ENCODE assay signal across 19 mouse cellular contexts in genomic region chr9:59125886-59126285, GRCm38 (mm10).
DNase-seq lines count a peak whose midpoint lies in the region; ATAC-seq and TF ChIP-seq lines count a peak whose summit lies in the region.
"Had no signal": no experiment of that assay in that cellular context is flagged by ENCODE, and none has a peak within 500 bp of the region (broad histone marks: within the 10 kb centered on the region; RNA-seq: fewer than 3 reads in every experiment).

No protein-coding gene starts in this region.

- no peak overlapping the region for H3K4me2 ChIP-seq in forebrain, embryonic 16.5 days (ENCODE audit: low read length)
- H3K4me2 ChIP-seq in forebrain, embryonic 12.5 days = no peak overlapping the region
- H3K4me2 ChIP-seq in hindbrain, postnatal 0 days (ENCODE audit: low read depth, low read length) = no peak overlapping the region
- H3K4me2 ChIP-seq in hindbrain, embryonic 12.5 days (replicated peaks) = no peak overlapping the region
- H3K4me2 ChIP-seq: embryonic facial prominence, embryonic 12.5 days; heart, embryonic 13.5 days had no signal

- ATAC-seq in forebrain, embryonic 16.5 days = no peak
- no peak for ATAC-seq in forebrain, embryonic 12.5 days (ENCODE audit: low FRiP score)
- ATAC-seq in hindbrain, postnatal 0 days = no peak
- ATAC-seq in hindbrain, embryonic 12.5 days (ENCODE audit: low FRiP score) = no peak
- ATAC-seq: hindbrain, embryonic 16.5 days had no signal

- H3K4me1 ChIP-seq in forebrain, embryonic 16.5 days (replicated peaks; ENCODE audit: control insufficient read depth, insufficient read depth, low read length) = peaks cover 6% of the 10 kb centered on the region; the same call in 1 of the 2 replicates
- no peaks in the 10 kb centered on the region for H3K4me1 ChIP-seq in forebrain, embryonic 12.5 days
- H3K4me1 ChIP-seq in hindbrain, postnatal 0 days (ENCODE audit: insufficient read depth, low read length) = peaks cover 4% of the 10 kb centered on the region; the same call in 1 of the 2 replicates
- H3K4me1 ChIP-seq in hindbrain, embryonic 12.5 days = peaks cover 4% of the 10 kb centered on the region; the same call in 1 of the 2 replicates
- H3K4me1 ChIP-seq: embryonic facial prominence, embryonic 12.5 days; heart, embryonic 13.5 days had no signal

- H3K36me3 ChIP-seq in forebrain, embryonic 16.5 days (ENCODE audit: control insufficient read depth, insufficient read depth) = no peaks in the 10 kb centered on the region
- H3K36me3 ChIP-seq in forebrain, embryonic 12.5 days (replicated peaks) = no peaks in the 10 kb centered on the region
- no peaks in the 10 kb centered on the region for H3K36me3 ChIP-seq in hindbrain, postnatal 0 days (ENCODE audit: insufficient read depth, low read length)
- H3K36me3 ChIP-seq in hindbrain, embryonic 12.5 days = no peaks in the 10 kb centered on the region
- H3K36me3 ChIP-seq: embryonic facial prominence, embryonic 12.5 days; heart, embryonic 13.5 days had no signal

- DNase-seq in hindbrain, postnatal 0 days (ENCODE audit: low spot score) = no peak
- peak; percentile 23 for DNase-seq in brain, adult 2 months (ENCODE audit: low read depth, low spot score)
- peak; percentile 40 for DNase-seq in retina, postnatal 1 day
- DNase-seq in thymus, postnatal 25 days = no peak
- DNase-seq: adrenal gland, adult 2 months; adrenal gland, postnatal 25 days; cerebellum, adult 11 months; cerebellum, adult 8-10 months; cerebellum, postnatal 25 days; gastrocnemius, postnatal 36 days; heart, adult 2 months; heart, postnatal 36 days; kidney, adult 11 months had no signal

- no peaks in the 10 kb centered on the region for H3K9me3 ChIP-seq in forebrain, embryonic 16.5 days (ENCODE audit: control insufficient read depth, low read length)
- H3K9me3 ChIP-seq in forebrain, embryonic 12.5 days = no peaks in the 10 kb centered on the region
- no peaks in the 10 kb centered on the region for H3K9me3 ChIP-seq in hindbrain, postnatal 0 days (ENCODE audit: low read length)
- no peaks in the 10 kb centered on the region for H3K9me3 ChIP-seq in hindbrain, embryonic 12.5 days (replicated peaks)
- H3K9me3 ChIP-seq: embryonic facial prominence, embryonic 12.5 days; heart, embryonic 13.5 days had no signal

- peak overlapping the region; percentile 30; the same call in 1 of the 2 replicates for H3K27ac ChIP-seq in forebrain, embryonic 16.5 days (ENCODE audit: low read length)
- H3K27ac ChIP-seq in forebrain, embryonic 12.5 days = no peak overlapping the region
- H3K27ac ChIP-seq in hindbrain, postnatal 0 days = peak overlapping the region; percentile 20
- H3K27ac ChIP-seq in hindbrain, embryonic 12.5 days = no peak overlapping the region
- H3K27ac ChIP-seq: embryonic facial prominence, embryonic 12.5 days; heart, adult 2 months; heart, embryonic 13.5 days had no signal

- WGBS in forebrain, embryonic 16.5 days = 32% methylated on average over 6 of the region's 6 CpGs
- 76% methylated on average over 6 of the region's 6 CpGs for WGBS in forebrain, embryonic 12.5 days
- 39% methylated on average over 6 of the region's 6 CpGs for WGBS in hindbrain, postnatal 0 days
- 71% methylated on average over 6 of the region's 6 CpGs for WGBS in hindbrain, embryonic 12.5 days

- no peaks in the 10 kb centered on the region for H3K27me3 ChIP-seq in forebrain, embryonic 16.5 days (replicated peaks; ENCODE audit: control insufficient read depth, insufficient read depth, low read length)
- no peaks in the 10 kb centered on the region for H3K27me3 ChIP-seq in forebrain, embryonic 12.5 days
- no peaks in the 10 kb centered on the region for H3K27me3 ChIP-seq in hindbrain, postnatal 0 days (ENCODE audit: insufficient read depth, low read length)
- no peaks in the 10 kb centered on the region for H3K27me3 ChIP-seq in hindbrain, embryonic 12.5 days
- H3K27me3 ChIP-seq: embryonic facial prominence, embryonic 12.5 days; heart, embryonic 13.5 days had no signal

- H3K4me3 ChIP-seq in forebrain, embryonic 16.5 days (replicated peaks; ENCODE audit: low read length) = no peak overlapping the region
- no peak overlapping the region for H3K4me3 ChIP-seq in forebrain, embryonic 12.5 days (replicated peaks)
- no peak overlapping the region for H3K4me3 ChIP-seq in hindbrain, postnatal 0 days (ENCODE audit: low read length)
- no peak overlapping the region for H3K4me3 ChIP-seq in hindbrain, embryonic 12.5 days
- H3K4me3 ChIP-seq: embryonic facial prominence, embryonic 12.5 days; heart, adult 2 months; heart, embryonic 13.5 days had no signal

- H3K9ac ChIP-seq in forebrain, embryonic 16.5 days (replicated peaks; ENCODE audit: low read depth, low read length) = no peak overlapping the region
- no peak overlapping the region for H3K9ac ChIP-seq in forebrain, embryonic 12.5 days
- no peak overlapping the region for H3K9ac ChIP-seq in hindbrain, postnatal 0 days (replicated peaks; ENCODE audit: low read length)
- H3K9ac ChIP-seq in hindbrain, embryonic 12.5 days = no peak overlapping the region
- H3K9ac ChIP-seq: embryonic facial prominence, embryonic 12.5 days; heart, embryonic 13.5 days had no signal

- TF ChIP-seq CTCF in hindbrain, postnatal 0 days (IDR thresholded peaks at IDR 0.05; ENCODE audit: low read depth) = no peak

Comparison
In these comparisons a context has a peak if more than half of its experiments do, and no peak if none do; other contexts are left out.
1. H3K27ac ChIP-seq: peak in forebrain, embryonic 16.5 days (single experiment) and hindbrain, postnatal 0 days (single experiment); none in forebrain, embryonic 12.5 days (single experiment) and hindbrain, embryonic 12.5 days (single experiment).
2. DNase-seq: peak in brain, adult 2 months (single experiment) and retina, postnatal 1 day (single experiment); none in hindbrain, postnatal 0 days (single experiment) and thymus, postnatal 25 days (single experiment).